Mouse (Mus musculus) cerebellum, postnatal 25 days (tissue): ENCODE measurements at regions not wholly inside any gene's neighbourhood (a gene's known extent, or its start where the extent isn't known, plus 50 kb on each side); places are given as distances from the start of the nearest gene placed in this dataset.
A peak's percentile ranks its signal among the peaks of the same experiment; 100 is the strongest.

ENCODE experiments used
- DNase-seq, 2 experiments: peaks; one replicate each; pipeline ENCODE4 v3.0.0; 2021; ENCODE audit warnings: mixed read lengths in 2 of 2

DNA sequence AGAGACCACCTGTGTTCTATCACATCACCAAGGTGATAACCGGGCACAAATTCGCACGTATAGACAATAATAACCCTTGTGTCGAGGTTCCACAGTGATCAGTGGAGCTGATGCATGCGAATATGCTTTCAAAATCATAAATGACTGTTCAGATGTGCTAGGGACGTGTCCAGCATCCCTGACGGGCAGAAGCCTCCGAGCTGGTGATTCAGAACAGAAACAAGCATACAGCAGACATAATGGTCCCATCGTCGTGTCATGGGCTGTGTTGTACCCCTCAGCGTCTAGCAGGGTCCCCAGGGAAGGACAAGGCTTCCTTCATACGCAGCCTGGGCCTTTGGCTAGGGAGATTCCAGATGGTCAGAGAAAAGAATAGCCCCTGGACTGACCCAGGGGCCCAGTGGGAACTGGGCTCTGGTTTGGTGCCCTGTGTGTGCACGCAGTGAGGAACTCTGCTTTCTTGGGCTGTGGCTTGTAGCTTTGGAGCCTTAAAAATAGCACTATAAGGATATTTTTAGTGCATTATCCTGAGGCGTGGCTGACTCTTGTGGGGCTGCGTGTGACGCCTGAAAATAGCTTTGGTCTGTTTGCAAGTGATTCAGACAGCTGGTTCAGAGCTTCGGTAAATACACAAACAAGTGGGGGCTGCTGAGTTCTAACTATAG is 137.3 kb downstream of the Fam43a start:
- no peak for DNase-seq

DNA sequence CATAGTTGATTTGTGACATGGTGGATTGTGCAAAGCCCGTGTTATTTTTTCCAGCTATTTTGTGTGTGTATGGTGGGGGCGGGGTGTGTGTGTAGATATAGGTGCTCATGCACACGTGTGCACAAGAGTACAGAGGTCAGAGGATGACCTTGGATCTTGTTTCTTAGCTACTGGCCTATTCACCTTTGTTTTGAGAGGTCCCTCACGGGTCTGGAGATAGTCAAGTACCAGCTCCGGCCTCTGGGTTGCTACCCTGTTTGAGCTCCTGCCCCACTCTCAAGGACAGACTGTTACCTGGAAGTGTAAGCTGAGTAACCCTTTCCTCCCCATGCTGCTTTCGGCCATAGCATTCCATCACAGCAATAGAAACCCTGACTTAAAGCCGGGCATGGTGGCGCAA is 138.0 kb downstream of the Fam43a start:
- no peak for DNase-seq

DNA sequence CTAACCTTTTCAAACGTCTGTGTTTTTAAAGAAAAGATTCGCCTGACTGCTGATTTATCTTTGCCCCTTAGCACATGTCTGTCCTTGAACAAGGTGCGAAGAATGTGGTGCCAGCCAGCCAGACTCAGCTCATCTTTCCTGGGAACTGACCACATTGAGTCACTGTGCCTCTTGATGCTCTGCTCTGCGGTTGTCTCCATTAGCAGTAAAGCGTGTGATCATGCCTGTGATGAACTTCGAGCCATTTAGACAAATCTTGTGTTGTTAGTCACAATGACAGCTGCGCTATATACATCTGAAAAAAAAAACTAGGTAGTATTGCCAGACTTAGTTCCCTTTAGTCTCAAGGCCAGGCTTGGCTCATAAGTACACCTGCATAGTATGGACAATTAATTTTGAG is 140.1 kb downstream of the Fam43a start:
- DNase-seq = no peak

DNA sequence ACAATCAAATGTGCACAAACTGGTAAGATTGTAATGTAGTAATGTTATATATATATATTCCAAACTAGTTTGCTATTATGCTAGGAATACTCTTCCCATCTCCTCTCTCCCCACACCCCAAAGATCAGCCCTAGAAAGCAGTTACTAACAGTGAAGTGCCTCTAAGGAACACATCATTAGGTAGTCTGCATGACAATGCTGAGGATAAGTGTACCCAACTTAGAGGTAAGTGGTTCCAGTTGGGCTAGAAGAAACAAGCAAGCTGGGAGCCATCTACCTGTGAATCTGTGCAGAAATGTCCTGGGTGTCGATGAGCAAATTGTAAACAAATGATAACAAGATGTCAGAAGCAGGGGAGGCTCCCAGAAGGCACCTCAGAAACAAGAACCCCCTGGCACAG is 141.7 kb downstream of the Fam43a start:
- no peak for DNase-seq

DNA sequence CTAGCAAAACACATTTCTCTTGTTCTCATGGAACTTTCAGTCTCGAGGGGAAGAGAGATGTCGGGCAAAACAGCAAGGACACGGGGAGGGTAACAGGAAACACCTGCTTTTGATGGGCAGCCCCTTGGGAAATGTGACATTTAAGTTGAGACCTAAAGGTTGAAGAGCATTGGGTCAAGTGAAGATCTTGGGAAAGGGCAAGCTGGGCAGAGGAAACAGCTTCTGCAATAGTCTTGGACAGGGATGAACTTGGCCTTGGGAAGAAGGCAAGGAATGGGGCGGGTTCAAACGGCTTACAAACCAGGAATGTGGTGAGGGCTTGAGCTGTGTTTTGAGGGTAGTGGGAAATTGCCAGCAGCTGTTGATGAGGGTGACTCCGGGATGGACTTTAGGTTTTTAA is 143.0 kb downstream of the Fam43a start:
- no peak for DNase-seq

DNA sequence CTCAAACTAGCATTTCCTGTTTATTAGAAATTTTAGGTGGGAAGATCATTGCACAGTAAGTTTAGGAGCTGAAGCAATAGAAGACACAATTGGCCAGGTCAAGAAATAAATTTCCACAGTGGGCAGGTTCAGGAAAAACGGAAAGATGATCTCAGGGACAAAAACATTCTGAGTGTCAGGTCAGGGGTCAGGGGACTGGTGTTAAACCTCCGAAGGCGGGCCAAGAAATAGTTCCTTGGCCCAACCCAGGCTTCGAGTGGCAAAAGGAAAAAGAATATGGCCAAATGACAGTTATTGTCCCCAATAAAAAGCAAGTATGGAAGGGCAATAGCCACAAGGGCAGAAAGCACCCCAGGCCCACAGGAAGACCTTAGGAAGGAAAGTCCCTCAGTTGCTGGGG is 144.0 kb downstream of the Fam43a start:
- DNase-seq = no peak

- DNase-seq = no peak
These were observed 144.7 kb downstream of the Fam43a start for GRCm38 (mm10) chr16:30744237-30744636.

- DNase-seq = peak; percentile 41 to 53
These were observed 146.2 kb downstream of the Fam43a start for GRCm38 (mm10) chr16:30745598-30746181.

GRCm38 (mm10) chr16:30746211-30746610 is 146.7 kb downstream of the Fam43a start:
- DNase-seq = no peak

DNA sequence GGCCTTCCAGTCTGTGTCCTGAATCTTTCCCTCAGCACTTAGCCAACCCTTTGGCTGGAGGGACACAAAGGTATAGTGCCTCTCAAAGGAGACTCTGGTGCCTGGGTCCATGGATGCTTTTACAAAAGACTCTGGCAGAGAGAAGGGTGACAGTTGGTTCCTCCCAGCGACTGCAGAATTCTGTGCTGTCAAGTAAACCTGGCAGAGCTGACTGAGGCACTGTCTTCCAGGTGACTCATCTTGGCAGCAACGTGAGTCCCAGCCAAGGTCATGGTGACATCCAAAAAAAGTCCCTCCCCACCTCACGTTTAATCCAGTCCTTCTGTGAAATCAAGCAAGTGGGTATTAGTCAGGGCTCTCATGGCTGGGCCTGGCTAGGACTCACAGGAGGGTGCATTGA is 150.3 kb downstream of the Fam43a start:
- DNase-seq = peak; percentile 73 to 79

DNA sequence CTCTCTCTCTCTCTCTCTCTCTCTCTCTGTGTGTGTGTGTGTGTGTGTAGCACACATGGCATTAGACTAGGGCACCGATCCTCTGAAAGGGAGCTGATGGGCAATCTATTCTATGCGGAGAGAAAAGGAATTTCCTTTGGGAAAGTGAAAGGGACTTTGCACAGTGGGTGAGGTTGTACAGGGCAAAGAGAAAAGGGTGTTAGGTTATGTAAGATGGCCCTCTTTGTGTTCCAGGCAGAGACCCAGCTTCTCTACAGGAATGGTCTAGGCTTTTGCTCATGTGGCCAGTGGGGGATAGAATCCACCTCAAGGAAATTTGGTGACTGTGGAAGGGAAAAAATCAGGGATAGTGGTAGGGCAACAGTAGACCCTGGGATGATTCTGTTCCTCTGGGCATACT is 156.2 kb downstream of the Fam43a start:
- DNase-seq = no peak

GRCm38 (mm10) chr16:30756678-30757077 is 157.2 kb downstream of the Fam43a start:
- no peak for DNase-seq

GRCm38 (mm10) chr16:30757556-30757955 is 158.0 kb downstream of the Fam43a start:
- no peak for DNase-seq

- DNase-seq = no peak
These were observed 158.5 kb downstream of the Fam43a start for GRCm38 (mm10) chr16:30758041-30758440.

GRCm38 (mm10) chr16:30759503-30759902 is 160.0 kb downstream of the Fam43a start:
- no peak for DNase-seq

DNA sequence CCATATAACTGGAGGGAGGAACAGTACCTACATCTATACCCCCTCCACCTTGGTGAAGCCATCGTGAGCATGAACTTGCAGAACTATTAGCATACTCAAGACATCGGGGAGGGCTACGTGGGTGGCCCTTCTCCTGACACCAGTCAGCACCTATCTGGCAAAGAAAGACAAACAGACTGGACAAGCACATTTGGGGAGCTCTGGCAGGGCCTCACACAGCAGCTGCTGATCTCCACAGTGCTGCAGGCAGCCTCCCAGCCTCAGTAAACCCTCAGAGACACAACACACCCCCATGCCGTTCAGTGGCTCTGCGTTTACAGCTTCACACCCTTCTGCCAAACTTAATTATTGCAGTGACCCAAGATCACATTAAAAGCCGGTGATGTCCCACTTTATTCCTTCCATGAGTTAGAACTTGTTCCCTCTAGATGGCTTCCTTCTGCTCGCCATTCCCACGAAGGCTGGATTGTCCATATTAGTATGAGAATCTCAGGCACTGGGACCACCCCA is 161.7 kb downstream of the Fam43a start:
- no peak for DNase-seq

DNA sequence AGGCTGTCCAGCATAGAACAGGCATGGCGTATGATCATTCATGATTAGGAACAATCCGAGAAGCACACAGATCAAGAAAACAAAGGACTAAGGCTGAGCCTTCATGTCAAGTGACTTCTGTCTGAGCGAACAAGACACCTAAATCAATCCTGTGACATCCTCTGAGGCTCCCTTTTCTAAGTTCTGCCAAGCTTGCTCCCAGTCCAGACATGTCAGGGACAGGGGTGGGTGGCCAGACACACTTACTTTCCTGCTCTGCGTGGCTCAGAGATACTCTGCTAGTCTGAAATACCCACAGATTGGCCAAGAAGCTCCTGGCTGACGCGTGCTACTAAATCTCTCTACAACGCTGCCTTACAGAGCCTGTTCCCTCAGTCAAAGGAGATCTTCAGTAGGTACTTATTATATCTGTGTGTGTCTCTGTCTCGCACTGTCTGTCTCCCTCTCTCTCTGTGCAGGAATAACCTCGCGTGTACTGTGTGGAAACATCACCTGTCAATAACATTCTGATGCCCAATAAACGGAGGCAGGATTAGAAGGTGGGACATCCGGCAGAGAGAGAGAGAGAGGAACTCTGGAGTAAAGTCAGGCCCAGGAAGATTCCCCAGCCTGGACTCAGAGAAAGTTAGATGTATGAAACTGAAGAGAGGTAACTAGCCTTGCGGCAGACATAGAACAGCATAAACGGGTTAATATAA is 163.5 kb downstream of the Fam43a start:
- DNase-seq = no peak

- DNase-seq = peak in 1 of 2 experiments; percentile 46
These were observed 166.1 kb downstream of the Fam43a start for GRCm38 (mm10) chr16:30765591-30765990.

- no peak for DNase-seq
These were observed 169.5 kb downstream of the Fam43a start for GRCm38 (mm10) chr16:30769007-30769442.

DNA sequence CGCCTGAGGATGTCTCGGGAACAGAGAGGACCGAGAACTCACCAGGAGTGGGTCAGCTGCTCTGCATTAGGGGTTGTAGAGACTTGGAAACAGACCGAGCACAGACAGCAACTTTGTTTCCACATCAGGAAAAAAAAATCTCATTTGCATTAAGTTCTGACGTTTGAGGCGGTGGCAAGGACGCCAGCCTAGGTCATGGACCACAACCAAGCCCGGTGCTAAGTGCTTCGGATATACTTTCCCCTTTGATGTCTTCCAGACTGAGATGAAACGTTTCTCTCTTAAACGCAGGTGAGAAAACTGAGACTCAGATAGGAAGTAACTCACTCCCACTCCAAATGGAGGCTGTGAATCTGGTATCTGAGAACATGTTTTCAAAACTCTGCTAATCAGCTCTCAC is 169.9 kb downstream of the Fam43a start:
- DNase-seq = no peak

- DNase-seq = no peak
These were observed 173.3 kb downstream of the Fam43a start for GRCm38 (mm10) chr16:30772802-30773201.

GRCm38 (mm10) chr16:30774951-30775661 is 175.6 kb downstream of the Fam43a start:
- DNase-seq = peak; percentile 68 to 75
